Mouse (Mus musculus): Measurements from ENCODE around the gene Trpm8.
A peak's percentile ranks its signal among the peaks of the same experiment; 100 is the strongest.

Trpm8 gene

GRCm38 (mm10) chr1:88304261-88304985, 27.0 kb downstream of the Trpm8 start:
- DNase-seq, result no peak

- no peak for DNase-seq
These were observed 27.7 kb downstream of the Trpm8 start for GRCm38 (mm10) chr1:88305018-88305795.

GRCm38 (mm10) chr1:88306543-88306942, 29.1 kb downstream of the Trpm8 start:
- no peak for DNase-seq

- DNase-seq, result no peak
These were observed 29.7 kb downstream of the Trpm8 start for GRCm38 (mm10) chr1:88307180-88307579.

GRCm38 (mm10) chr1:88309020-88309419, 31.6 kb downstream of the Trpm8 start:
- no peak for DNase-seq

- no peak for DNase-seq
These were observed 32.4 kb downstream of the Trpm8 start for GRCm38 (mm10) chr1:88309905-88310304.

- no peak for DNase-seq
These were observed 32.9 kb downstream of the Trpm8 start for GRCm38 (mm10) chr1:88310349-88310748.

GRCm38 (mm10) chr1:88317279-88317678, 39.8 kb downstream of the Trpm8 start:
- DNase-seq, result no peak

- DNase-seq, result peak; percentile 86 to 89
These were observed 41.1 kb downstream of the Trpm8 start for GRCm38 (mm10) chr1:88318531-88319060.

GRCm38 (mm10) chr1:88320821-88321395, 43.4 kb downstream of the Trpm8 start:
- DNase-seq, result no peak

GRCm38 (mm10) chr1:88322146-88322545, 44.7 kb downstream of the Trpm8 start:
- peak; percentile 46 to 62 for DNase-seq

GRCm38 (mm10) chr1:88323101-88323500, 45.6 kb downstream of the Trpm8 start:
- no peak for DNase-seq

GRCm38 (mm10) chr1:88339481-88339880, 62.0 kb downstream of the Trpm8 start:
- DNase-seq, result no peak

GRCm38 (mm10) chr1:88342615-88343014, 65.2 kb downstream of the Trpm8 start:
- no peak for DNase-seq

- no peak for DNase-seq
These were observed 68.1 kb downstream of the Trpm8 start for GRCm38 (mm10) chr1:88345580-88345979.

- DNase-seq, result peak; percentile 18 to 29
These were observed 71.1 kb downstream of the Trpm8 start for GRCm38 (mm10) chr1:88348496-88349005.

- no peak for DNase-seq
These were observed 73.3 kb downstream of the Trpm8 start for GRCm38 (mm10) chr1:88350761-88351160.

- no peak for DNase-seq
These were observed 77.6 kb downstream of the Trpm8 start for GRCm38 (mm10) chr1:88355025-88355424.

- no peak for DNase-seq
These were observed 78.2 kb downstream of the Trpm8 start for GRCm38 (mm10) chr1:88355681-88356080.

- DNase-seq, result no peak
These were observed 79.2 kb downstream of the Trpm8 start for GRCm38 (mm10) chr1:88356616-88357015.

GRCm38 (mm10) chr1:88357458-88358090, 80.1 kb downstream of the Trpm8 start:
- peak; percentile 84 to 94 for DNase-seq

- DNase-seq, result peak; percentile 67 to 79
These were observed 80.7 kb downstream of the Trpm8 start for GRCm38 (mm10) chr1:88358102-88358654.

Data from cerebellum, postnatal 10 days (tissue).